Mouse (Mus musculus): Measurements from ENCODE around the gene Yy1. TPM values are rescaled to one million over a fixed set of nuclear protein-coding genes. Genes with fewer than 3 reads are reported as not detected.

The Yy1 gene
- polyA plus RNA-seq, 1 experiment from 2014 or later = 8.8 TPM

- no peak overlapping the region for H3K4me2 ChIP-seq
- no peak overlapping the region for H3K4me3 ChIP-seq (replicated peaks)
- no peak for ATAC-seq (ENCODE audit: insufficient read depth)
- H3K9ac ChIP-seq = no peak overlapping the region
- H3K27me3 ChIP-seq = peaks cover 11% of the 10 kb centered on the region; the same call in 1 of the 2 replicates
- no peak overlapping the region for H3K27ac ChIP-seq (replicated peaks)
- H3K4me1 ChIP-seq (replicated peaks) = peaks cover 46% of the 10 kb centered on the region
- H3K36me3 ChIP-seq (replicated peaks) = no peaks in the 10 kb centered on the region
- no peaks in the 10 kb centered on the region for H3K9me3 ChIP-seq (replicated peaks)
- 67% methylated on average over 11 of the region's 11 CpGs for WGBS (ENCODE audit: insufficient replicate concordance)
Measured at GRCm38 (mm10) chr12:108768196-108768854, 24.4 kb upstream of the Yy1 start.

DNA sequence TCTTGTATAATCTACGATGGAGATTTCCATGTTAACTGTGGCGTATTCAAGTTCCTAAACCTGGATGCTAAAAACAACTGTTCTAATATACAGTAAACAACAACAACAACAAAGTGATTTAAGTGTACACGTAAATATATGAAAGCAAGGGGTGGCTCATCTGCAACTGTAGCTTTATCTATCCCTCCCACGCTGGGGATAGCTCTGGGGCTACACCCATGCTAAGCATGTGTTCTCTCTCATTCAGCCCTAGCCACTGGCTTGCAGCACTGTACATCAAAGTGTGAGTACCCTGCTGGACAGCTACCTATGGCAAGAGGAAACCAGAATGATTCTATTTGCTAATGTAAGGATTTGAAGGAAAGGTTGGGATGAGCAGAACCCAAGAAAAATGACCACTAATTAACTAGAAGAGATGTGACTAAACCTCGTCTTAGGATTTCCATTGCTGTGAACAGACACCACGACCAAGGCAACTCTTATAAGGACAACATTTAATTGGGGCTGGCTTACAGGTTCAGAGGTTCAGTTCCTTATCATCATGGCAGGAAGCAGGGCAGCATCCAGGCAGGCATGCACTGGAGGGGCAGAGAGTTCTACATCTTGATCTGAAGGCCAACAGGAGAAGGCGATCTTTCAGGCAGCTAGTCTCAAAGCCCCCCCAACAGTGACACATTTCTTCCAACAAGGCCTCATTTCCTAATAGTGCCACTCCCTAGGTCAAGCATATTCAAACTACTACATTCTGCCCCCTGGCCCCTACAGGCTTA is 12.5 kb upstream of the Yy1 start:
- Histone ChIP-seq H3K27ac (replicated peaks) (peak overlapping the region; percentile 90), H3K4me3 (replicated peaks) (no peak overlapping the region), H3K36me3 (replicated peaks) (peaks cover 37% of the 10 kb centered on the region), H3K9ac (no peak overlapping the region), H3K4me2 (peak overlapping the region; percentile 48), H3K27me3 (no peaks in the 10 kb centered on the region), H3K4me1 (replicated peaks) (peaks cover 48% of the 10 kb centered on the region), H3K9me3 (replicated peaks) (no peaks in the 10 kb centered on the region)
- ATAC-seq (ENCODE audit: insufficient read depth) = peak; percentile 99
- WGBS (ENCODE audit: insufficient replicate concordance) = 53% methylated on average over 7 of the region's 7 CpGs

GRCm38 (mm10) chr12:108785161-108785560 is 7.6 kb upstream of the Yy1 start:
- Histone ChIP-seq H3K36me3 (replicated peaks) (peaks cover 20% of the 10 kb centered on the region), H3K9ac (no peak overlapping the region), H3K4me2 (no peak overlapping the region), H3K4me1 (replicated peaks) (peaks cover 67% of the 10 kb centered on the region), H3K27ac (replicated peaks) (no peak overlapping the region), H3K4me3 (replicated peaks) (no peak overlapping the region), H3K9me3 (replicated peaks) (no peaks in the 10 kb centered on the region), H3K27me3 (no peaks in the 10 kb centered on the region)
- 17% methylated on average over 4 of the region's 4 CpGs for whole genome bisulfite sequencing (ENCODE audit: insufficient replicate concordance)
- no peak for ATAC-seq (ENCODE audit: insufficient read depth)

GRCm38 (mm10) chr12:108787329-108787728 is 5.4 kb upstream of the Yy1 start:
- Histone ChIP-seq H3K36me3 (replicated peaks) (peaks cover 15% of the 10 kb centered on the region; the same call in 1 of the 2 replicates), H3K4me1 (replicated peaks) (peaks cover 60% of the 10 kb centered on the region), H3K27me3 (no peaks in the 10 kb centered on the region), H3K4me3 (replicated peaks) (no peak overlapping the region), H3K9ac (no peak overlapping the region), H3K4me2 (no peak overlapping the region), H3K27ac (replicated peaks) (no peak overlapping the region), H3K9me3 (replicated peaks) (no peaks in the 10 kb centered on the region)
- no peak for ATAC-seq (ENCODE audit: insufficient read depth)
- WGBS (ENCODE audit: insufficient replicate concordance) = 70% methylated on average over 2 of the region's 2 CpGs

DNA sequence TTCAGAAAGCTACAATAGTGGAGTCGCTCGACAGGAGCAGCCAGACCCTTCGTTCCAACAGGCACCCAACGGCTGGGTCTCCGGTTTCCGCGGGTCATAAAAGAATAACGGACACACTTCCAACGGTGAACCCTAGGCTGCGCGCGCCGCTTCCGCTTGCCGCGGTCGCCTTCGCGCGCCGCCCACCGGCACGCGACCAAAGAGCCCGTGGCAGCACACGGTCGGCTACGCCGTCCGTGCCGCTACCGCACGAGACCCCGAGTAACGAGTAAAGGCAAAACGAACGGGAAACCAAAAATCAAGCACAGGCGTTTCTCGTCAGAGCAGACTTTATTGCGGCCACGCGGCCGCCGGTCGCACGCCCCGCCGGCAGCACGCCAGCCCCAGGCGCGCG is 624 bp upstream of the Yy1 start:
- H3K4me1 ChIP-seq (replicated peaks) = peaks cover 60% of the 10 kb centered on the region
- H3K9ac ChIP-seq = peak overlapping the region; percentile 89
- WGBS (ENCODE audit: insufficient replicate concordance) = under 1% methylated on average over 52 of the region's 52 CpGs
- H3K9me3 ChIP-seq (replicated peaks) = no peaks in the 10 kb centered on the region
- peak overlapping the region; percentile 95 for H3K4me3 ChIP-seq (replicated peaks)
- H3K4me2 ChIP-seq = peak overlapping the region; percentile 75
- H3K27ac ChIP-seq (replicated peaks) = peak overlapping the region; percentile 100
- peak; percentile 40 for ATAC-seq (ENCODE audit: insufficient read depth)
- H3K27me3 ChIP-seq = no peaks in the 10 kb centered on the region
- peaks cover 5% of the 10 kb centered on the region for H3K36me3 ChIP-seq (replicated peaks)

DNA sequence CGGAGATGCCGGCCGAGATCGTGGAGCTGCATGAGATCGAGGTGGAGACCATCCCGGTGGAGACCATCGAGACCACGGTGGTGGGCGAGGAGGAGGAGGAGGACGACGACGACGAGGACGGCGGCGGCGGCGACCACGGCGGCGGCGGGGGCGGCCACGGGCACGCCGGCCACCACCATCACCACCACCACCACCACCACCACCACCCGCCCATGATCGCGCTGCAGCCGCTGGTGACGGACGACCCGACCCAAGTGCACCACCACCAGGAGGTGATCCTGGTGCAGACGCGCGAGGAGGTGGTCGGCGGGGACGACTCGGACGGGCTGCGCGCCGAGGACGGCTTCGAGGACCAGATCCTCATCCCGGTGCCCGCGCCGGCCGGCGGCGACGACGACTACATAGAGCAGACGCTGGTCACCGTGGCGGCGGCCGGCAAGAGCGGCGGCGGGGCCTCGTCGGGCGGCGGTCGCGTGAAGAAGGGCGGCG is 724 bp downstream of the Yy1 start:
- under 1% methylated on average over 71 of the region's 71 CpGs for WGBS (ENCODE audit: insufficient replicate concordance)
- Histone ChIP-seq H3K4me1 (replicated peaks) (peaks cover 57% of the 10 kb centered on the region), H3K36me3 (replicated peaks) (peaks cover 7% of the 10 kb centered on the region), H3K27me3 (no peaks in the 10 kb centered on the region), H3K9me3 (replicated peaks) (no peaks in the 10 kb centered on the region), H3K4me3 (replicated peaks) (peak overlapping the region; percentile 95), H3K4me2 (peak overlapping the region; percentile 75), H3K27ac (replicated peaks) (peak overlapping the region; percentile 100), H3K9ac (peak overlapping the region; percentile 91)
- no peak for ATAC-seq (ENCODE audit: insufficient read depth)

GRCm38 (mm10) chr12:108794078-108794711 is 1.4 kb downstream of the Yy1 start:
- Histone ChIP-seq H3K4me2 (peak overlapping the region; percentile 75), H3K4me1 (replicated peaks) (peaks cover 57% of the 10 kb centered on the region), H3K27ac (replicated peaks) (peak overlapping the region; percentile 100), H3K4me3 (replicated peaks) (peak overlapping the region; percentile 95), H3K9ac (peak overlapping the region; percentile 91), H3K36me3 (replicated peaks) (peaks cover 7% of the 10 kb centered on the region), H3K27me3 (no peaks in the 10 kb centered on the region), H3K9me3 (replicated peaks) (no peaks in the 10 kb centered on the region)
- ATAC-seq (ENCODE audit: insufficient read depth) = peak; percentile 69
- under 1% methylated on average over 72 of the region's 94 CpGs for WGBS (ENCODE audit: insufficient replicate concordance)

- no peaks in the 10 kb centered on the region for H3K9me3 ChIP-seq (replicated peaks)
- peaks cover 59% of the 10 kb centered on the region for H3K4me1 ChIP-seq (replicated peaks)
- peaks cover 10% of the 10 kb centered on the region for H3K36me3 ChIP-seq (replicated peaks)
- H3K27me3 ChIP-seq = no peaks in the 10 kb centered on the region
- H3K4me3 ChIP-seq (replicated peaks) = peak overlapping the region; percentile 95
- peak overlapping the region; percentile 100 for H3K27ac ChIP-seq (replicated peaks)
- ATAC-seq (ENCODE audit: insufficient read depth) = no peak
- H3K4me2 ChIP-seq = peak overlapping the region; percentile 75
- H3K9ac ChIP-seq = peak overlapping the region; percentile 91
- 3% methylated on average over 9 of the region's 9 CpGs for WGBS (ENCODE audit: insufficient replicate concordance)
Measured at GRCm38 (mm10) chr12:108794979-108795537, 2.3 kb downstream of the Yy1 start.

GRCm38 (mm10) chr12:108801613-108802012 is 8.8 kb downstream of the Yy1 start:
- Histone ChIP-seq H3K9ac (no peak overlapping the region), H3K27ac (replicated peaks) (no peak overlapping the region), H3K27me3 (no peaks in the 10 kb centered on the region), H3K4me2 (no peak overlapping the region), H3K4me1 (replicated peaks) (peaks cover 62% of the 10 kb centered on the region), H3K9me3 (replicated peaks) (no peaks in the 10 kb centered on the region), H3K4me3 (replicated peaks) (no peak overlapping the region), H3K36me3 (replicated peaks) (peaks cover 20% of the 10 kb centered on the region)
- 76% methylated on average over 2 of the region's 2 CpGs for WGBS (ENCODE audit: insufficient replicate concordance)
- no peak for ATAC-seq (ENCODE audit: insufficient read depth)

DNA sequence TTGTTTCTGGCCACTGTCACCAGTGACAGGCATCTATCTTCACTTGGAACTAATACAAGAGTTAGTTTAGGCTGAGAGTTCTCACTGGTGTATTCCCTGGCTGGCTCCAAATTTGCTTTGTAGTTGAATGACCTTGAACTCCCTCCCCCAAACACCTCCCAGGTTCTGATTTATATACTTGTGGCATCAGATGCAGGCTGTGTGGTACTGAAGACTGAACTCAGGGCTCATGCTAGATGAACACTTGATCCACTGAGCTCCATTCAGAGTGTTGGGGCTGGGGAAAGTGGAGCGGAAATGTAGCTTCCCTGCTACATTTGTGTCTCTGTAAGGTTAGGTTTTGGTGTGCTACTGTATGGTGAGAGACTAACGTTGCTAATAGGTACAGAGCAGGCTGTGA is 11.6 kb downstream of the Yy1 start:
- H3K4me2 ChIP-seq = no peak overlapping the region
- H3K4me1 ChIP-seq (replicated peaks) = peaks cover 52% of the 10 kb centered on the region
- 84% methylated on average over 2 of the region's 2 CpGs for WGBS (ENCODE audit: insufficient replicate concordance)
- no peak overlapping the region for H3K4me3 ChIP-seq (replicated peaks)
- H3K9ac ChIP-seq = no peak overlapping the region
- peaks cover 42% of the 10 kb centered on the region for H3K36me3 ChIP-seq (replicated peaks)
- no peaks in the 10 kb centered on the region for H3K9me3 ChIP-seq (replicated peaks)
- no peak overlapping the region for H3K27ac ChIP-seq (replicated peaks)
- H3K27me3 ChIP-seq = no peaks in the 10 kb centered on the region
- no peak for ATAC-seq (ENCODE audit: insufficient read depth)

DNA sequence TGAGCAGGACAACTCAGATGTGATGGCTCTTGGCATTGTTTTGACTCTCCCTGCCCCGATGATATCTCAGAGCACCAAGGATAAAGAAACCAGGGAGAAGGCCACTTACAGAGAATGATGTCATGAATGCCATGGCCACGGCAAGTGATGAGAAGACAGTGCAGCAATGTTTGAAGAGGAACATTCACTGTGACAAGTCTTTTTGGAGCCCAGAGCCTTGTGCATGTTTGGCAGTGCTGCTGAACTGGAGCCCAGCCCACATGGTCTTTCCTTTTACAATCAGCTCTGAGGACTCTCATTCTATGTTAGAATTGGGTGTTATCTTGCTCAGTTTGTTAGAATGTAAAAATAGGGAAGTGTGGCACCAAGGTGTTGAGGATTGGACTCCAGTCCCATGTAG is 15.7 kb downstream of the Yy1 start:
- Histone ChIP-seq H3K27me3 (no peaks in the 10 kb centered on the region), H3K36me3 (replicated peaks) (peaks cover 42% of the 10 kb centered on the region), H3K4me2 (no peak overlapping the region), H3K4me1 (replicated peaks) (peaks cover 44% of the 10 kb centered on the region), H3K9ac (no peak overlapping the region), H3K27ac (replicated peaks) (no peak overlapping the region), H3K4me3 (replicated peaks) (no peak overlapping the region), H3K9me3 (replicated peaks) (no peaks in the 10 kb centered on the region)
- no peak for ATAC-seq (ENCODE audit: insufficient read depth)
- 73% methylated on average over 2 of the region's 2 CpGs for WGBS (ENCODE audit: insufficient replicate concordance)

All from liver, embryonic 15.5 days (tissue).